Mouse (Mus musculus): ENCODE results near the gene Nmur1. TPM values are rescaled to one million over a fixed set of nuclear protein-coding genes. Genes with fewer than 3 reads are reported as not detected.

The Nmur1 gene
- polyA plus RNA-seq, 1 experiment, result 0.02 TPM

DNA sequence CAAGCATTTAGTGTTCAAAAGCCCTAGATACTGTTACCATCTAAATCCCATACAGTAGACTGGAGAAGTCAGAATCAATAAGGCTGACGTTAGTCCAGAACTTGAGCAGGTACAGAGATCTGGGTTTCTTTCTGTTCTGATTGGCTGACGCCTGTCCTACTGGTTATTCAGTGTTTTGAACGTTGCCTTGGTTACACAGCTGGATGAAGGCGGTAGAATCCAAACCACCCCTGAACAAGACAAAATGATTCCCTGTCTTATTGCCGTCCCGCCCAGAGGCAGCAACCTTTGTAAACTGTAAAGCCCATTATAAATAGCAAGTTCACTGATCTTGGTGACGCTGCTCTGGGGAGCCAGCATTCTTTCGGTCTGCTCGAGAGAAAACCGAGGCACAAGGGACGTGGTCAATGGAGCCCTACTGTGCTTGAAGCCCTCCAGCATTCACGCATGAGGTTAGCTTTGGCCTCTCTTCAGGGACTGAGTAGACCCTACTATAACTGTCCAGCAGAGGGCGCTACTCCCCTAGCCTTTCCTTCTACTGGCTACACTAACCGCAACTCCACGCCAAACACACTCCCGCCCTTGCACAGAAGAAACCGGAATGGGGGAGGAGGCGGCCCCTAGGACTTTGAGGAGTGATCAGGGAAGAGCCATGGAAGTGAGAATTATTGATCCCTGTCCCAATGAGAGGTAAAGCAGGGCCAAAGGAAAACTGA, 14.3 kb upstream of the Nmur1 start:
- Histone ChIP-seq H3K79me2 (ENCODE audit: control insufficient read depth, insufficient read depth) (peaks cover 8% of the 10 kb centered on the region), H3K79me3 (ENCODE audit: low read depth) (no peaks in the 10 kb centered on the region), H3K36me3 (ENCODE audit: control insufficient read depth, insufficient read depth) (no peaks in the 10 kb centered on the region), H3K27me3 (ENCODE audit: control insufficient read depth, insufficient read depth, insufficient read length) (no peaks in the 10 kb centered on the region), H3K4me3 (ENCODE audit: insufficient read depth, poor library complexity, severe bottlenecking) (peak overlapping the region; percentile 21), H3ac (ENCODE audit: control insufficient read depth, insufficient read length, low read depth) (peak overlapping the region; percentile 36)
- TF ChIP-seq MYOD1 (IDR thresholded peaks at IDR 0.05; ENCODE audit: control insufficient read depth, insufficient read length, low read depth), result no peak
- peak; percentile 87 for TF ChIP-seq CTCF (IDR thresholded peaks at IDR 0.05; ENCODE audit: control insufficient read depth, insufficient read depth, insufficient read length)
- TF ChIP-seq MYOG (IDR thresholded peaks at IDR 0.05; ENCODE audit: control insufficient read depth, extremely low read depth, insufficient read length), result no peak
- TF ChIP-seq USF1 (IDR thresholded peaks at IDR 0.05; ENCODE audit: low read depth), result no peak
- TF ChIP-seq FOSL1 (IDR thresholded peaks at IDR 0.05; ENCODE audit: insufficient read depth, low read length, poor library complexity, severe bottlenecking), result no peak
- peak; percentile 54 for TF ChIP-seq MAX (IDR thresholded peaks at IDR 0.05)
- no peak for TF ChIP-seq CEBPB (IDR thresholded peaks at IDR 0.05; ENCODE audit: low read depth)

DNA sequence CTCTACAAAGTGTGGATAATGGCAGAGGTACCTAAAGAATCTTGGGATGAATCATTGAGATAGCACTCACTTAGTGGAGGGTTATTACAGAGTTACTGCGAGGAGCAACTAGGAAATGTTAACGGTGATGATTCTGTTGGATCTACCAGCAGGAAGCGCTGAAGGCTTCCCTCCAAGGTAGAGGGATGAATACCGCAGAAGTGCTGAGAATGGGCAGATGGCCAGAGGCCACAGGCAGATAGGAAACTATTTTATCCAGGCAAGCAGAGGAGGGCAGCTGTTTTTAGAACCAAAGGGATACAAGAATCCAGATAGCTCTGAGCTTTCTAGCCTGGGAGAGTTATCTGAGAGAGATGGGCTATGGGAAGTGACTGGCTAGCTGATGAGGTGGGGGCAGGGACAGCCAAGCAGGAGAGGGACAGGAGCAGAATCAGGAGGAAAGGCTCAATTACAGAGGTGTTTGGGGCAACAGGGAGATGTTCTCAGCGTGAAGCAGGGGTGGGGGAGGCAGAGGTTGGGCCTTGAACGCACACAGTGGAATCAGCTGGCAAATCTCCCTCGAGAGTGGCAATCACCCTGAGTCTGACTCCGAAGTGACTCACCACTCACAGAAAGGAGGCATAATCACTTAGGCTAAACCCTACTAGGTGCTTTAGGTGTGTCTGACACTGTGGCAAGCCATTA, 13.6 kb upstream of the Nmur1 start:
- TF ChIP-seq MYOD1 (IDR thresholded peaks at IDR 0.05; ENCODE audit: control insufficient read depth, insufficient read length, low read depth) (peak; percentile 13), MAX (IDR thresholded peaks at IDR 0.05) (no peak), MYOG (IDR thresholded peaks at IDR 0.05; ENCODE audit: control insufficient read depth, extremely low read depth, insufficient read length) (no peak), FOSL1 (IDR thresholded peaks at IDR 0.05; ENCODE audit: insufficient read depth, low read length, poor library complexity, severe bottlenecking) (peak; percentile 62), CEBPB (IDR thresholded peaks at IDR 0.05; ENCODE audit: low read depth) (no peak), USF1 (IDR thresholded peaks at IDR 0.05; ENCODE audit: low read depth) (no peak), CTCF (IDR thresholded peaks at IDR 0.05; ENCODE audit: control insufficient read depth, insufficient read depth, insufficient read length) (no peak)
- Histone ChIP-seq H3K27me3 (ENCODE audit: control insufficient read depth, insufficient read depth, insufficient read length) (no peaks in the 10 kb centered on the region), H3K79me2 (ENCODE audit: control insufficient read depth, insufficient read depth) (peaks cover 11% of the 10 kb centered on the region), H3K79me3 (ENCODE audit: low read depth) (no peaks in the 10 kb centered on the region), H3ac (ENCODE audit: control insufficient read depth, insufficient read length, low read depth) (peak overlapping the region; percentile 14), H3K4me3 (ENCODE audit: insufficient read depth, poor library complexity, severe bottlenecking) (no peak overlapping the region), H3K36me3 (ENCODE audit: control insufficient read depth, insufficient read depth) (no peaks in the 10 kb centered on the region)

GRCm38 (mm10) chr1:86438501-86438900, 12.5 kb upstream of the Nmur1 start:
- TF ChIP-seq CTCF (IDR thresholded peaks at IDR 0.05; ENCODE audit: control insufficient read depth, insufficient read depth, insufficient read length), result peak; percentile 30
- no peak for TF ChIP-seq FOSL1 (IDR thresholded peaks at IDR 0.05; ENCODE audit: insufficient read depth, low read length, poor library complexity, severe bottlenecking)
- Histone ChIP-seq H3K27me3 (ENCODE audit: control insufficient read depth, insufficient read depth, insufficient read length) (no peaks in the 10 kb centered on the region), H3K79me3 (ENCODE audit: low read depth) (no peaks in the 10 kb centered on the region), H3ac (ENCODE audit: control insufficient read depth, insufficient read length, low read depth) (no peak overlapping the region), H3K36me3 (ENCODE audit: control insufficient read depth, insufficient read depth) (no peaks in the 10 kb centered on the region), H3K79me2 (ENCODE audit: control insufficient read depth, insufficient read depth) (peaks cover 11% of the 10 kb centered on the region), H3K4me3 (ENCODE audit: insufficient read depth, poor library complexity, severe bottlenecking) (no peak overlapping the region)

GRCm38 (mm10) chr1:86438014-86438319, 11.9 kb upstream of the Nmur1 start:
- no peaks in the 10 kb centered on the region for H3K36me3 ChIP-seq (ENCODE audit: control insufficient read depth, insufficient read depth)
- H3ac ChIP-seq (ENCODE audit: control insufficient read depth, insufficient read length, low read depth), result no peak overlapping the region
- H3K79me2 ChIP-seq (ENCODE audit: control insufficient read depth, insufficient read depth), result peaks cover 6% of the 10 kb centered on the region
- no peak overlapping the region for H3K4me3 ChIP-seq (ENCODE audit: insufficient read depth, poor library complexity, severe bottlenecking)
- H3K79me3 ChIP-seq (ENCODE audit: low read depth), result no peaks in the 10 kb centered on the region
- peak; percentile 66 for TF ChIP-seq MAX (IDR thresholded peaks at IDR 0.05)
- no peak for TF ChIP-seq MYOG (IDR thresholded peaks at IDR 0.05; ENCODE audit: control insufficient read depth, extremely low read depth, insufficient read length)
- peak; percentile 11 for TF ChIP-seq FOSL1 (IDR thresholded peaks at IDR 0.05; ENCODE audit: insufficient read depth, low read length, poor library complexity, severe bottlenecking)
- peak; percentile 55 for TF ChIP-seq USF1 (IDR thresholded peaks at IDR 0.05; ENCODE audit: low read depth)
- no peaks in the 10 kb centered on the region for H3K27me3 ChIP-seq (ENCODE audit: control insufficient read depth, insufficient read depth, insufficient read length)

DNA sequence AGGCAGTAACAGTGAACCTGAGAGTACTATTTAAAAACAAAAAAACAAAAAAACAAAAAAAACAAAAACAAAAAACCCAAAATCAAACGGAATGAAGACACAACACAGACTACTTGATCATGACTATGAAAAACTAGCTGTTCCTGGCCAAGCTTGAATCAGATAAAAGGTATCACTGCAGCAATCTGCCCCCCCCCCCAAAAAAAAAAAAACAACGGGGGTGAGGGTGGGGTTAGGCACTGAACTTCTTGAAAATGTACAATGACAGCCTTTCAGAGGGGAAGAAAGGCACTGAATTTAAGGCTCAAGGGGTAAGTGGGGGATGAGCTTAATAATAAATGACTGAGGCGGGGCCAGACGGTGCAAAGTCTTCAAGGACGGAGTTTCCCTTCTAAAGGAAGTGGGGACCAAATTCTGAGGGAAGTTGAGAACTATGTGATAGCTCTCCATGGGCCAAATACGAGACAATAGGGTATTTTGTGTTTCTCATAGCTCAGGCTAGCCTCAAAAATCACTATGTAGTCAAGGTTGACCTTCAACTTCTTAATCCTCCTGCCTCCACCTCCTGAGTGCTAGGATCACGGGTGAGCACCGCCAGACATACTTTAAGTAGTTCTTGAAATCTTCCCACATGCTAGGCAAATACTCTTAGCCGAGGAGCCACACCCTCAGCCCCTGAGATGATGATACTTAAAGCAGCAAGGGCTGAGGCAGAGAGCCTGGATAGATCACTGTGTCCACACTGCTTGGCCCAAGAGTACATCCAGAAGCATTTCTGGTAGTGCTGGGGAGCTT, 11.4 kb upstream of the Nmur1 start:
- TF ChIP-seq FOSL1 (IDR thresholded peaks at IDR 0.05; ENCODE audit: insufficient read depth, low read length, poor library complexity, severe bottlenecking) (no peak), MAX (IDR thresholded peaks at IDR 0.05) (no peak), MYOD1 (IDR thresholded peaks at IDR 0.05; ENCODE audit: control insufficient read depth, insufficient read length, low read depth) (no peak)
- no peaks in the 10 kb centered on the region for H3K79me3 ChIP-seq (ENCODE audit: low read depth)
- H3K27me3 ChIP-seq (ENCODE audit: control insufficient read depth, insufficient read depth, insufficient read length), result no peaks in the 10 kb centered on the region
- H3K36me3 ChIP-seq (ENCODE audit: control insufficient read depth, insufficient read depth), result no peaks in the 10 kb centered on the region
- no peak overlapping the region for H3ac ChIP-seq (ENCODE audit: control insufficient read depth, insufficient read length, low read depth)
- H3K4me3 ChIP-seq (ENCODE audit: insufficient read depth, poor library complexity, severe bottlenecking), result no peak overlapping the region
- peaks cover 4% of the 10 kb centered on the region for H3K79me2 ChIP-seq (ENCODE audit: control insufficient read depth, insufficient read depth)
